Mouse (Mus musculus): Measurements from ENCODE around the gene Ctdsp1.

Gene Ctdsp1

GRCm38 (mm10) chr1:74376396-74376795 is 14.9 kb upstream of the Ctdsp1 start:
- DNase-seq (ENCODE audit: low spot score): no peak

- no peak for DNase-seq (ENCODE audit: low spot score)
Observed at GRCm38 (mm10) chr1:74379058-74379504, 12.2 kb upstream of the Ctdsp1 start.

- DNase-seq (ENCODE audit: low spot score): no peak
Observed at GRCm38 (mm10) chr1:74380484-74380883, 10.8 kb upstream of the Ctdsp1 start.

- DNase-seq (ENCODE audit: low spot score): no peak
Observed at GRCm38 (mm10) chr1:74381588-74382021, 9.7 kb upstream of the Ctdsp1 start.

- no peak for DNase-seq (ENCODE audit: low spot score)
Observed at GRCm38 (mm10) chr1:74383385-74383784, 7.9 kb upstream of the Ctdsp1 start.

- no peak for DNase-seq (ENCODE audit: low spot score)
Observed at GRCm38 (mm10) chr1:74384525-74384924, 6.8 kb upstream of the Ctdsp1 start.

- no peak for DNase-seq (ENCODE audit: low spot score)
Observed at GRCm38 (mm10) chr1:74385064-74385463, 6.2 kb upstream of the Ctdsp1 start.

- no peak for DNase-seq (ENCODE audit: low spot score)
Observed at GRCm38 (mm10) chr1:74385531-74385930, 5.8 kb upstream of the Ctdsp1 start.

GRCm38 (mm10) chr1:74386363-74386713 is 5.0 kb upstream of the Ctdsp1 start:
- DNase-seq (ENCODE audit: low spot score): no peak

GRCm38 (mm10) chr1:74386714-74387385 is 4.5 kb upstream of the Ctdsp1 start:
- peak; percentile 97 for DNase-seq (ENCODE audit: low spot score)

GRCm38 (mm10) chr1:74387386-74387988 is 3.8 kb upstream of the Ctdsp1 start:
- no peak for DNase-seq (ENCODE audit: low spot score)

- DNase-seq (ENCODE audit: low spot score): no peak
Observed at GRCm38 (mm10) chr1:74388398-74388920, 2.9 kb upstream of the Ctdsp1 start.

GRCm38 (mm10) chr1:74389831-74390286 is 1.4 kb upstream of the Ctdsp1 start:
- DNase-seq (ENCODE audit: low spot score): peak; percentile 57

- peak; percentile 79 for DNase-seq (ENCODE audit: low spot score)
Observed at GRCm38 (mm10) chr1:74390287-74390906, 912 bp upstream of the Ctdsp1 start.

- peak; percentile 66 for DNase-seq (ENCODE audit: low spot score)
Observed at GRCm38 (mm10) chr1:74391844-74392441, 634 bp downstream of the Ctdsp1 start.

- peak; percentile 53 for DNase-seq (ENCODE audit: low spot score)
Observed at GRCm38 (mm10) chr1:74392446-74392994, 1.2 kb downstream of the Ctdsp1 start.

GRCm38 (mm10) chr1:74393010-74393409 is 1.7 kb downstream of the Ctdsp1 start:
- no peak for DNase-seq (ENCODE audit: low spot score)

GRCm38 (mm10) chr1:74393697-74394096 is 2.4 kb downstream of the Ctdsp1 start:
- DNase-seq (ENCODE audit: low spot score): no peak

GRCm38 (mm10) chr1:74394311-74394710 is 3.0 kb downstream of the Ctdsp1 start:
- DNase-seq (ENCODE audit: low spot score): no peak

- DNase-seq (ENCODE audit: low spot score): no peak
Observed at GRCm38 (mm10) chr1:74394858-74395257, 3.5 kb downstream of the Ctdsp1 start.

- DNase-seq (ENCODE audit: low spot score): no peak
Observed at GRCm38 (mm10) chr1:74395290-74395689, 4.0 kb downstream of the Ctdsp1 start.
